Mouse (Mus musculus) embryonic facial prominence, embryonic 14.5 days (tissue): ENCODE results near the gene Cmah. TPM values are rescaled to one million over a fixed set of nuclear protein-coding genes. Genes with fewer than 3 reads are reported as not detected.

Experiments
- ATAC-seq: fragments of 200-750 bp; cut with Nextera tagmentation; 2 replicates; pipeline ENCODE4 v1.8.0; 2017; ENCODE audit warnings: low read depth, moderate number of reproducible peaks, moderate TSS enrichment
- DNase-seq: peaks from one replicate; pipeline ENCODE4 v3.0.0-alpha.2; 2015; ENCODE audit warnings: low spot score
- H3K27ac ChIP-seq: fragments of 300-500 bp; sonication (generic); replicated peaks from 2 replicates; pipeline ENCODE4 v1.5.1; 2014; ENCODE audit warnings: low read depth, mild to moderate bottlenecking, low read length, moderate library complexity
- H3K27me3 ChIP-seq: fragments of 300-500 bp; sonication (generic); replicated peaks from 2 replicates; pipeline ENCODE4 v1.6.1; 2014; ENCODE audit warnings: low read length; ENCODE audit not compliant: control insufficient read depth, insufficient read depth
- H3K36me3 ChIP-seq: fragments of 300-500 bp; sonication (generic); 2 replicates; pipeline ENCODE4 v1.6.1; 2014; ENCODE audit warnings: low read length, mixed read lengths; ENCODE audit not compliant: control insufficient read depth, insufficient read depth
- H3K4me1 ChIP-seq: fragments of 300-500 bp; sonication (generic); 2 replicates; pipeline ENCODE4 v1.6.1; 2014; ENCODE audit warnings: antibody characterized with exemption, low read length; ENCODE audit not compliant: control insufficient read depth, insufficient read depth
- H3K4me2 ChIP-seq: fragments of 300-500 bp; sonication (generic); 2 replicates; pipeline ENCODE4 v1.6.1; 2014; ENCODE audit warnings: low read depth, mild to moderate bottlenecking, low read length, moderate library complexity, mixed read lengths
- H3K4me3 ChIP-seq: fragments of 300-500 bp; sonication (generic); 2 replicates; pipeline ENCODE4 v1.5.1; 2014; ENCODE audit warnings: low read depth, mild to moderate bottlenecking, low read length
- H3K9ac ChIP-seq: fragments of 300-500 bp; sonication (generic); 2 replicates; pipeline ENCODE4 v1.6.1; 2014; ENCODE audit warnings: low read depth, mild to moderate bottlenecking, low read length, moderate library complexity, mixed read lengths
- H3K9me3 ChIP-seq: fragments of 300-500 bp; sonication (generic); 2 replicates; pipeline ENCODE4 v1.6.1; 2016; ENCODE audit warnings: low read length; ENCODE audit not compliant: control insufficient read depth
- WGBS: fragments of 180-500 bp; shearing (Covaris S2); extraction: QIAGEN DNeasy Blood & Tissue Kit; methylation state at CpG from one replicate; pipeline ENCODE4 v1.1.7; 2014; 5-methylcytosine and 5-hydroxymethylcytosine counted together
- polyA plus RNA-seq: library from polyadenylated mRNA; unstranded; fragments of >200 nt; fragmentation: Nextera tagmentation; extraction: Ambion mirVana; gene quantifications from 2 replicates; pipeline ENCODE4 v1.2.1, GENCODE M21; 2014

The Cmah gene
- polyA plus RNA-seq, 1 experiment from 2014 or later, result 0.95 TPM

GRCm38 (mm10) chr13:24311011-24311940 lies 15.9 kb upstream of the Cmah start:
- no peak overlapping the region for H3K4me3 ChIP-seq
- H3K4me1 ChIP-seq, result no peaks in the 10 kb centered on the region
- H3K36me3 ChIP-seq, result no peaks in the 10 kb centered on the region
- no peak overlapping the region for H3K27ac ChIP-seq
- H3K9ac ChIP-seq, result no peak overlapping the region
- H3K4me2 ChIP-seq, result no peak overlapping the region
- no peaks in the 10 kb centered on the region for H3K9me3 ChIP-seq
- 83% methylated on average over 8 of the region's 8 CpGs for WGBS
- no peaks in the 10 kb centered on the region for H3K27me3 ChIP-seq
- no peak for DNase-seq
- ATAC-seq, result no peak

DNA sequence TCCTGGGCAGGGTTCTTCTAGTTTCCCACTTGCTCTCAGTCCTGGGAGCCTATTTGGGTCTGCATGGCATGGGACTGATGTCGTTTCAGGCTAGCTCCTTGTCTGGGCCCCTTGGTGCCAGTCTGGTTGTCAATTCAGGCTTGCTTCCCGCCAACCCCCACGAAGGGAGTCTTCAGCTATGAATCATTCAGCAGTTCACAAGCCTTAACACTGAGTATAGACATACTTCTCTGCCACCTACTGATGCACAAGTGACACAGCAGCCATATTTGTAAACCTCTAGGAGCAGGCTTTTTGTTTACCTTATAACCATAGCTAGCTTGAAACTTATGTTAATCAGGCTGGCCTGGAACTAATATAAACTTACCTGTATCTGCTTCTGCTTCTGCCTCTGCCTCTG lies 10.6 kb upstream of the Cmah start:
- Histone ChIP-seq H3K4me2 (no peak overlapping the region), H3K27me3 (no peaks in the 10 kb centered on the region), H3K27ac (no peak overlapping the region), H3K9ac (no peak overlapping the region), H3K9me3 (no peaks in the 10 kb centered on the region), H3K36me3 (no peaks in the 10 kb centered on the region), H3K4me3 (no peak overlapping the region), H3K4me1 (no peaks in the 10 kb centered on the region)
- ATAC-seq, result no peak
- 67% methylated on average over 3 of the region's 3 CpGs for WGBS
- DNase-seq, result no peak

DNA sequence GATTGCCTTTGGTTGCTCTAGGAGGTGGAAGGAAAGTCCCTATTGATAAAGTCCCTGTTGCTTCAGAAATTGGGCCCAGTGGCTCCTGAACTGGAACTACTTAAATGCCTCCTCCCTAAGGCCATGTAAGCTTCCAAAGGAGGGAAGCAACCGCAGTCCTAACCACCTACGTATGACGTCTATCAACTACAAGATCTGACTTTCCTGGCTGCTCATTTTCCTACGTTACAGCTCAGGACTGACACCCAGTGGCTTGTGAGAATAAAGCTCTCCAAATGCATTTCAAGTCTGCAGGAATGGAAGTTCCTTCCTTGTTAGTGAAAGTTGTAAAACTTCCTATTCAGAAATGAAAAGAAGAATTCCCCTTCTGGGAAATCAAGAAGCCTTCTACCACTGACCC lies 8.6 kb upstream of the Cmah start:
- Histone ChIP-seq H3K4me3 (no peak overlapping the region), H3K27ac (no peak overlapping the region), H3K9ac (no peak overlapping the region), H3K4me2 (no peak overlapping the region), H3K36me3 (no peaks in the 10 kb centered on the region), H3K9me3 (no peaks in the 10 kb centered on the region), H3K4me1 (no peaks in the 10 kb centered on the region), H3K27me3 (no peaks in the 10 kb centered on the region)
- DNase-seq (peak; percentile 77), ATAC-seq (no peak)
- 5% methylated on average over 4 of the region's 4 CpGs for WGBS

DNA sequence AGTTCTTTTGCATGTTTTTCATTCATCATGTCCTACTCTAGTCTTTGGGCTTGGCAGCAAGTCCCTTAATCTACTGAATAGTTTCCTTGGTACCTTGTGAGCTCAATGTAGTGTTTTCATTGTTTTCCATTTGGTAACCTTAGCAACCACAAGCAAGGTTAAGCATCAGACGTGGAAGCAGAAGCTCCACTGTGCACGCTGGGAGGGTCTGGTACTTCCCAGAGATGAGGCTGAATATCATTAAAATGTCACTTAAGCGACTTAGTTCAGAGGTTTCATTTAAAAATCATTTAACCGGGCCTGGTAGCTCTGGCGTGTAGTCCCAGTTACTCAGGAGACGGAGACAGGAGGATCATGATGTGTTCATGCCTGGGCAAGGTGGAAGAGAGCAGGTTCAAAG lies 5.9 kb upstream of the Cmah start:
- no peaks in the 10 kb centered on the region for H3K27me3 ChIP-seq
- no peak overlapping the region for H3K4me3 ChIP-seq
- no peak overlapping the region for H3K9ac ChIP-seq
- WGBS, result 68% methylated on average over 6 of the region's 6 CpGs
- no peak overlapping the region for H3K27ac ChIP-seq
- no peaks in the 10 kb centered on the region for H3K9me3 ChIP-seq
- no peaks in the 10 kb centered on the region for H3K4me1 ChIP-seq
- H3K36me3 ChIP-seq, result no peaks in the 10 kb centered on the region
- DNase-seq (no peak), ATAC-seq (no peak)
- H3K4me2 ChIP-seq, result no peak overlapping the region

GRCm38 (mm10) chr13:24328036-24328817 lies 1.0 kb downstream of the Cmah start:
- DNase-seq, result no peak
- H3K36me3 ChIP-seq, result no peaks in the 10 kb centered on the region
- no peak for ATAC-seq
- no peak overlapping the region for H3K9ac ChIP-seq
- H3K27ac ChIP-seq, result no peak overlapping the region
- H3K4me3 ChIP-seq, result no peak overlapping the region
- H3K9me3 ChIP-seq, result no peaks in the 10 kb centered on the region
- no peaks in the 10 kb centered on the region for H3K4me1 ChIP-seq
- no peak overlapping the region for H3K4me2 ChIP-seq
- H3K27me3 ChIP-seq, result no peaks in the 10 kb centered on the region
- WGBS, result 75% methylated on average over 9 of the region's 9 CpGs

- Histone ChIP-seq H3K9me3 (no peaks in the 10 kb centered on the region), H3K27ac (no peak overlapping the region), H3K4me2 (no peak overlapping the region), H3K9ac (no peak overlapping the region), H3K4me1 (no peaks in the 10 kb centered on the region), H3K4me3 (no peak overlapping the region), H3K36me3 (no peaks in the 10 kb centered on the region), H3K27me3 (no peaks in the 10 kb centered on the region)
- WGBS, result 75% methylated on average over 4 of the region's 4 CpGs
- DNase-seq, result no peak
- ATAC-seq, result no peak
Measured at GRCm38 (mm10) chr13:24330128-24330527, 2.9 kb downstream of the Cmah start.

GRCm38 (mm10) chr13:24330836-24331523 lies 3.8 kb downstream of the Cmah start:
- WGBS, result 77% methylated on average over 7 of the region's 7 CpGs
- no peak overlapping the region for H3K27ac ChIP-seq
- no peaks in the 10 kb centered on the region for H3K9me3 ChIP-seq
- no peaks in the 10 kb centered on the region for H3K27me3 ChIP-seq
- H3K36me3 ChIP-seq, result no peaks in the 10 kb centered on the region
- no peaks in the 10 kb centered on the region for H3K4me1 ChIP-seq
- no peak overlapping the region for H3K9ac ChIP-seq
- H3K4me2 ChIP-seq, result no peak overlapping the region
- ATAC-seq (no peak), DNase-seq (no peak)
- no peak overlapping the region for H3K4me3 ChIP-seq

GRCm38 (mm10) chr13:24332537-24332936 lies 5.3 kb downstream of the Cmah start:
- Histone ChIP-seq H3K27ac (no peak overlapping the region), H3K4me2 (no peak overlapping the region), H3K9ac (no peak overlapping the region), H3K4me1 (no peaks in the 10 kb centered on the region), H3K4me3 (no peak overlapping the region), H3K27me3 (no peaks in the 10 kb centered on the region), H3K9me3 (no peaks in the 10 kb centered on the region), H3K36me3 (no peaks in the 10 kb centered on the region)
- ATAC-seq, result no peak
- no peak for DNase-seq
- WGBS, result 44% methylated on average over 3 of the region's 3 CpGs
